Mouse (Mus musculus) urinary bladder, adult 2 months (tissue): ENCODE results near the gene Dcaf17. TPM values are rescaled to one million over a fixed set of nuclear protein-coding genes. Genes with fewer than 3 reads are reported as not detected.

ENCODE experiments used
- DNase-seq: peaks from one replicate; pipeline ENCODE4 v3.0.0; 2022; ENCODE audit warnings: low spot score
- polyA plus RNA-seq: library from polyadenylated mRNA; depleted of rRNA; stranded (reverse); fragments of >200 nt; gene quantifications from 2 replicates; pipeline ENCODE4 v1.2.3, GENCODE M21; 2012; rRNA removed

Dcaf17 gene
- 5.9 and 7.9 TPM in 2 replicates for polyA plus RNA-seq

DNA sequence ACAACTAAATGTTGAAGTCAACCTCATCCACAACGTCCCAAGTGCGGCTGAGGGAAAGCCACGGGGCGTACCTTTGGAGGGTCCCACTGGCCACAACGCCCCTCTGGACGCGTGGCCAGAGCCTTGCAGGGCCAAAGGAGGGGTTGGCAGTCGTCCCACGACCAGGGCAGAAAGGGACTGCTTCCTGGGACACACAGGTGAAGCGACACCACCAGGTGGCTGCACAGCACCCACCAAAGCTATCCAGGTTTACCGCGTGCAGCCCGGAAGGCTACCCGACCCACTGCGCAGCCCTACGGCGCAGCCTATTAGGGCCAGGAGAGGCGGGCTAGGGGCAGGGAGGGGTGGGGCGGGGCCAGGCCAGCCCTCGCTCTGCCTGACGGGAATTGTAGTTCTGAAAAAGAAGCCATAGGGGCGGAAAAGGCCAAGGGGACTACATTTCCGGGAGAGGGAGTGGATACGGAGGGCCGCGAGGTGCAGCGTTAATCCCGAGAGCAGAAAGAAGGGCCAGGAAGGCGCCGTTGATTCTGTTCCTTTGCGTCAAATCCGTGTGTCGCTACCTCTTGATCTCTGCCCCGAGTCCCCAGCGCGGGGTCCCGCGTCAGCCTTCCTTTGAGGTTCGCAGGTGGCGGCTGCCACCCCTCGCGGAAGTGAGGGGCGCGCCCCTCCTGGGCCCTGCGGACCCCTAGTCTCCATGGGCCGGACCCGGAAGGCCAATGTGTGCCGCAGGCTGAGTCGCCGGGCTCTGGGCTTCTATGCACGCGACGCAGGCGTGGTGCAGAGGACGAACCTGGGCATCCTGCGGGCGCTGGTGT lies at the start of gene Dcaf17, which contains the start of gene Mettl8:
TSS of gene Dcaf17 (plus strand) at position 29 of the 815 bp plus-strand sequence.
TSS of gene Mettl8 (minus strand) at position 284 of the 815 bp plus-strand sequence.
- peak; percentile 84 for DNase-seq

DNA sequence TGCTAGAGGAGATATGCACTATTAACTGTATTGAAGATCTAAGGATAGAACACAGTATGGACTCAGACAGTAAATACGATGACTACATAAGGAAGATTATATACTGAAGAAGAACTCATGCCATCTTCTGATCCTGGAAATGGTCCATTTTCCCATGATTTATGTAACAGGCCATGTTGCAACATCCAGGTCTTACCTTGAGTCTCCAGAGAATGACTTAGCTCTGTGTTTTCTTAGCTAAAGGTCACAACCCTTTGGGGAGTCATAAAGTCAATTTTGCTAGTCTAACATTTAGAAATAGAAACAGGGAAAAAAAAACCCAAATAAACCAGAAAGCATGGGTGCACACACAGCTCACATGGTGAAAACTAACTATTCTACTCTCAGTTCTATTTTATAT lies 43.3 kb upstream of the Dcaf17 start:
- no peak for DNase-seq

DNA sequence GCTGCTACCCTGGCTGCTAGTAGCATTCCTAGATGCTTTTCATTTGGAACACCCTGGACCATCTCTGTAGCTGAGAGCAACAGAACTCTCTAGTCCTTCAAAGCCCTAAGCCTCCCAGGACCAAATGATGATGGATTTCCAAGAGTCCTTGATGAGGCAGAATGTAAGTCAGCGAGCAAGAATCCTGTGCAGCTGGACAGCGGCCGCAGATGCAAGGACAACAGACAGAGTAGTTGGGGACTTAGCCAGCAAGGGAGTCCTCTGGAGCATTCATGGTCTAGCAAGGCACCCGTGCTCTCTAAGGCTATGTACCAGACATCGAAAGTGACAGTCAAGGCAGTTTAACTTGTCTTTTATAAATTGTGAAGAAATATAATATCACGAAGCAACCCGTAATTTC lies 41.6 kb upstream of the Dcaf17 start:
- DNase-seq, result no peak

DNA sequence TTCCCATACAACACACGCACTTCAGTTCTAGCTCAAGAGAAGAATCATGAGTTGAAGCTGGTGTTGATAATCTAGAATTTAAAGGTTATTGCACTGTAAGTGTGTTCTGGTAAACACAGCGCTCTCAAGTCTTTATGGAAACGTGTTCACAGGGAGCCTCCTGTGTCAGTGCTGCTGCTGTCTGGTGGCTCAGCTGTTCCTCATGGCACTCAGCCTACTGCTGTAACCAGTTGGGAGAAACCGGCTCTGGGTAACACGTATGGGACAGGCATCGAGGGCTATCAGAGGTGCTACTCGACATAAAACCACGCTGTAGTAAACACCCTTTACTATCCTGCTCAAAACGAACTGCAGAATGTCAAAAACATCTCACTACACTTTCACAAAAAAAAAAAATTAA lies 35.9 kb upstream of the Dcaf17 start:
- DNase-seq, result no peak

DNA sequence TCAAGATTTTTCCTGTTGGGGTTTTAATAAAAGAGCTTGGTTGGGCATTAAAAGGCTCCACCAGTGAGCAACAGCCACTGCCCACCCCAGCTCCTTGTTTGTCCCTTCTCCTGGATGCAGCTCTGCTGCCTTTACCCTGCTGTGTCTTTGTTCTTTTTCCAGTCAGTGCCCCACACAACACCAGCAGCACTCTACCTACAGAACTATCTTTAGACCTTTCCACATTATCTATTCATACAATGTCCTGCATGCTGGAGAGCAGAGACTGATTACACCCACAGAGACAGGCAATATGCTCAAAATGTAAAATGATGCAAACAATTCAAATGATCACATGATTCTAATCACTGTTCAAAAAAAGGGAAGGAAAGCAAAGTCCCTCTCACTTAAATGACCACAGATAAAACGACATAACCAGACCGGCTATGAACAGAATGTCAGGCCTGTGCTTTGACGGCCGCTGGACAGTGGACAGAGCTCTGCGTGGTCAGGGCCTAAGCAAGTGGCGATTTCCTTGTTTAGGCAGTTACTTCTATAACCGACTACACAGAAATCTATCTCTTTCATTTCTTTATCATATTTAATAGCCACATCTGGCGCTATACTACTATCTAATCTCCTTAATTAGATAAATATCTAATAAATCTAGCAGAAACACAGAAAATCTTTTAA lies 35.3 kb upstream of the Dcaf17 start:
- DNase-seq, result no peak

DNA sequence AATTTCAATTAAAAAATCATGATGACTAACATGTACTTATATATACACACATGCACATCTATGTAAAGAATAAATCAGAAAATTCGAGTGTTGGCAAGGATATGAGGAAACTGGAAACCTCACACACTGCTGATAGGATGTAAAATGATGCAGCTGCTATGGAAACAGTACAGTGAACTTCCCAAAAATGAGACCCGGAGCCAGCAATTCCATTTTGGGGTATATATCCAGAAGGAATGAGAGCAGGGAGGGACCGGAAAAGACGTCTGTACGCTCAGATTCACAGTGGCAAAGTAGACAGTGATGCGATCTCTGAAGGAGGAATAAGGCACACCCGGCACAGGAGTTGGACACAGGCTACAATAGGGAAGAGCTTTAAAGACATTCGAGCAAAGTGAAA lies 34.5 kb upstream of the Dcaf17 start:
- no peak for DNase-seq

DNA sequence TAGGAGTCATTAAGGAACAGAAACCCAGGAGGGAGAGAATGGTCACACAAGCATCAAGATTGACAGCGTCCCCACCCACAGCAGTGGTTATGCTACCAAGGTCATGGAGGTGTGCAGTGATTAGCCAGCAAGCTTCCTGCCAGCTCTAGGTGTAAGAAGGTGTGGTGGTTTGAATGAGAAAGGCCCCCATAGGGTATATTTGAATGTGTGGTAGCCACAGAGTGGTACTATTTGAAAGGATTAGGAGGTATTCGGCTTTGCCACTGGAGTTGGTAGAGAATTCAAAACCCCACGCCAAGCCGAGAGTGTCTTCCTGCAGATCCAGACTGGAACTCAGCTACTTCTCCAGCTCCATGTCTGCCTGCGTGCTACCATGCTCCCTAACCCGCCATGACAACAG lies 32.1 kb upstream of the Dcaf17 start:
- no peak for DNase-seq

DNA sequence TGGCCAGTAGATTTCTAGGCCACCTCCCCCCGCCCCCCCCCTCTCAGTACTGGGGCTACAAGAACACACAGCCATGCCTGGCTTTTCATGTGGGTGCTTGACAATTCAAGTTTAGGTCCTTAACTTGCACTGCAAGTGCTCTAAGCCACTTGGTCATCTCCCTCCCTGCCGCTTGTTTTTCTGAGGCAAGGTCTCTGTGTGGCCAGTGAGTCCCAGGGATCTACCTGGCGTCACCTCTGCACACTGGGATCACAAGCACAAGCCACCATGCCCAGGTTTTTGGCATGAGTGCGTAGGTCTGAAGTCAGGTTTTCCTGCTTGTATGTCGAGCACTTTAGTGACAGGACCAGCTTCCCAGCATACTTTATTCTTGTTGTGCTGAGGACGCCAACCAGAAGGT lies 31.1 kb upstream of the Dcaf17 start:
- no peak for DNase-seq

DNA sequence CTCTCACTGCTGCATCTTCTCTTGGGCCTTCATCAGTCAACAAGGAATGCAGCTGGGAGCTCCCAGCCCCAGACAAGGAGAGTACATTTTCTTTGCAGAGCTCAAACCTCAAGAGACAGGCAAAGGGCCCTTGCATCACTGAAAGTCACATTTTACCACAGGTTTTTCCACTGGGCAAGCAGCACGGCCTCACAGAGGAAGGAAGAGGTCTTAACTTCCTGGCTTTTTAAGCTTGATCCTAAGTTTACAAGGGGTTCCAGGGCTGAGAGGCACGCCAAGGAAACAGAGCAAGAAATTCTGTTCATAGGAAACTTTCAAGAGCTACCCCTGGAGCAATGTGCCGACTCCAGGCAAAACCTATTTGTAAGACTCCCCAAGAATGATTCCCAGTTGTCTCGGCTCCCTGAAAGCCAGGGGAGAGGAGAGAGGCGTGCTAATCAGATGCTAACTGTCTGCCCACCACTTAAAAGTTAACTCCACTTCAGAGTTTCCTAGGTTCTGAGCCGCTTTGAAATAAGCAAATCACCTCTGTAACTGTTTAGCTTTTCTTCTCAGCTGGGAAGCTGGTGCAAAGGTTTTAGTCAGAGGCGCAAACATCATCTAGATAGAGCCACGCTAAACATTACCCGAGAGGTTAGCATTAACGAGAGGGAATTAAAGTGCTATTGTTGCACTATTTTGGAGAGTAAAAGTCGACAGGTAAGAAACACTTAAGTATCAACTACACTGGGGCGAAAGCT lies 29.4 kb upstream of the Dcaf17 start:
- DNase-seq, result no peak

DNA sequence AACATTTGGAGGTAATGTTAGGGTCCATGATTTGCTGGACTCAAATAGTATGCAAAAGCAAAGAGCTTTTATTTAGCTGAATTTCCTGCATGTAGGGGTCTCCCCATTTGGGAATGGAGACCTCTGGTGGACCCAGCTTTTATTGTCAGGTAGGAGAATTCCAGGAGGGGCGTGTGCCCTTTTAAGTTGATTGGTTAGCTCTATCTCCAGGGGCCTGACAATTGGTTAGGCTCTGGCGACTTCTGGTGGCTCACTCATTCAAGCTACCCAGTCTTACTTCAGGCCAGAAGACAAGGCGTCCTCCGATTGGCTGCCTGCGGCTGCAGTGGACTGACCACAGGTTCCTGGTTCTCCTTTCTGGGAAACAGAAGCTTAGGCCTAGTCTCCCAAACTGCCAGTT lies 28.3 kb upstream of the Dcaf17 start:
- DNase-seq, result no peak

DNA sequence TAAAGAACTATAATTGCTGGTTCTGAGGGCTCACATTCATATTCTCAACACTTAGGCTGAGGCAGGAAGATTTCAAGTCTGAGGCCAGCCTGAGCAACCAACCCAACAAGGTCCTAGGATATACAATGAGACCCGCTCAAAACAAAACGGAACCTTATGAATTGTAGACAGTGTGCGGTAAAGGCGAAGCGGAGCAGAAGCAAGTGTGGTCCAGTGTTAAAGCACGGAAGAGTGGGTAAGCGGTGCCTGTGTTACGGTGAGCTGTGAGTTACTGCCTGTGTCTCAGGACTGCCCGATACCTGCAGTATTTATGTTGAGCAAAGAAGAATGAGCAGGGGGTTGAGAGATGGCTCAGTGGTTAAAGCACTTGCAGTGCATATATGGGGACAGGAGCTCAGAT lies 27.5 kb upstream of the Dcaf17 start:
- DNase-seq, result no peak

DNA sequence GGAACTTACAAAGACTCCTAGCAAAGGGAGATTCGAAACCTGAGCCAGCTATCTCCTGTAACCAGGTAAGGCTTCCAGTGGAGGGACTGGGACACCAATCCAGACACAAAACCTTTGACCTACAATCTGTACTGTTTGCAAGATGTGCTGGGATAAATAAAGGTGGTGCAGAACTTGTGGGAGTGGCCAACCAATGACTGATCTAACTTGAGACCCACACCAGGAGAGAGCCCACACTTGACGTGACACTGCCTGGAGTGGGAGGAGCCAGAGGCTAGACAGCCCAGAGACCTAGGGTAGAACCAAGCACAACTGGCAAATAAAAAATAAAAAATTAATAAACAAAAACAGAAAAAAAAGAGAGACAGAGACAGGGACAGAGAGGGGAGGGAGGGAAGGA lies 24.5 kb upstream of the Dcaf17 start:
- no peak for DNase-seq

DNA sequence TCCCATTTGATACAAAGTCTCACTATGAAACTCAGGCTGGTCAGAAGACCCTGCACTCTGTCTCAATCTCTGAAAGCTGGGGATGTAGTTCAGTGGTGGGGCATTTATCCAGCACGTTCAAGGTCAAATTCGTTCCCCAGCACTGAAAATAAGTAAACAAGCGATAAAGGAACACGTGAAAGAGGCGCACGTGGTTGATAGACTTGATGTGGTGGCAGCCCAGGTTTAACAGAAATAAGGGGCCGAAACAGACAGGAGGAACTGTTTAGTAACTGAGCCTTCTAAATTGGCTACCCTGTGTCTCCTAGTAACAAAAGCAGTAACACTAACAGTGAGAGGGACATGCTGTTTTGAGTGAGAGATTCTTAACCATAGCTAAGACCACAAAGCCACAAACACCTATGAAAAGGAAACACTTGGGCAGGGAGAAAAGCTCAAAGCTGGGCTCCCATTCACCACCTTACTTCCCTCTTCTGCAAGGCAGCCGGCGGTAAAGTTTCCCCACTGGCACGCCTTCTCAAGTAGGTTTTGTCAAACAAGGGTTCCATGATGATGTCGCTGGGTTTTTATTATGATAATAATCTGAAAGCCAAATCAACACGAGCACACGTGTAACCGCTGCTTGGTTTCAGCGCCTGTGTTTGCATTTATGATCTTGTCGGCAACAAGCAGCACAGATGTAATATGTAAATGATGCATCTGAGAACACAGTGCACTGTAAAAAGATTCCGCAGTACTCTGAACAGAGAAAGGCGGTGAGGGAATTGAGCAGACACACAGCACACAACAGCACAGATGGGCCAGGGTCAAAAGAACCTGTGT lies 22.9 kb upstream of the Dcaf17 start:
- DNase-seq, result no peak

DNA sequence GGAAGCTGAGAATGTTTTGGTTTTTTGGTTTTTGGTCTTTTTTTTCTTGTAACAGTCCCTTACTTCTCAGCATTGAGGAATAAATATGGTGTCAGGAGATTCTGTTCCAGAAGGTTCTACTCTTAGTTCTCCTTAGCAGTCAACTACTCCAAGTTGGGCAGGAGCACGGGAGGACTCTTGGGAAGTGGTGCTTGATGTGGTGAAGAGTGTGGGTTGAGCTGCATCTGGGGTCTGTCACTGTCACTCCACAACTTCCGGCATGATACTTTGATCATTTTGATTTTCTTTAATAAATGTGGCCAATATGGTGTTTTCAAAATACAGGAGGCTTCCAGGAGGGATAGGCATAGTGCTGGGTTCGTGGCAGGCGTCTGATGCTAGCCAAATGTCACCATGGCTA lies 22.1 kb upstream of the Dcaf17 start:
- DNase-seq, result no peak

DNA sequence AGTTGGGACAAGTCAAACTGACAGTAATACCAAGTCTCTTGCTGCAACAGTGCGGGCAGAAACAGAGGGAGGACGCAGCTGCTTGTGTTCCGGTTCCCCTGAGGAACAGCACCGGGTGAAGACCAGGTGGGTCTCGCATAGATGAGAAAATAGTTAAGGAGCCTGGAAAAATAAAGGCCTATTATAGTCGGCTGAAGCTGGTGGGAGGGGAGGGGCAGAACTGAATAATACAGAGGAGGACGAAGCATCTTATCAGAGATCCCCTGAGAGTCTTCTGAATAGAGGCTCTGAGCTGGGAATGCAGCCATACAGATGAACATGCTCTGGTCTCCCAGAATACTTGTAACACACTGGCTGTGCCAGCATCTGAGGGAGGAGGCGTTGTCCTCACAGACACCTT lies 21.1 kb upstream of the Dcaf17 start:
- no peak for DNase-seq

DNA sequence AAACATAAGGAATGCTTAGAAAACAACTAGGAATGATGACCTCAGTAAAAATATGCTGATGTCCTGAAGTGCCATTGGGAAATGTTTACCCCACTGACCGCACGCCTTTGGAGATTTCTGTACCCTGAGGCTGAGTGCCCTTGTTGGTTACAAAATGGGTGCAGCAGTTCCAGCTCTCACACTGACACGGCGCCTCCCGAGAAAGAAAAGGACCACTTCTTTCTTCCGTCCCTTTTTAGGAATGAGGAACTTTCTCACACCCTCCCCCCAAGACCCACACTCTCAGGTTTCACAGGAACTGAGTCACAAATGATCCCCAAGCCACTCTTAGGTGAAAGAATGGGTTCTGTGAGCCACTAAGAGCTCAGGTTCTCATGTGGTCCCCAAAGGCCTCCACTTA lies 17.7 kb upstream of the Dcaf17 start:
- no peak for DNase-seq

DNA sequence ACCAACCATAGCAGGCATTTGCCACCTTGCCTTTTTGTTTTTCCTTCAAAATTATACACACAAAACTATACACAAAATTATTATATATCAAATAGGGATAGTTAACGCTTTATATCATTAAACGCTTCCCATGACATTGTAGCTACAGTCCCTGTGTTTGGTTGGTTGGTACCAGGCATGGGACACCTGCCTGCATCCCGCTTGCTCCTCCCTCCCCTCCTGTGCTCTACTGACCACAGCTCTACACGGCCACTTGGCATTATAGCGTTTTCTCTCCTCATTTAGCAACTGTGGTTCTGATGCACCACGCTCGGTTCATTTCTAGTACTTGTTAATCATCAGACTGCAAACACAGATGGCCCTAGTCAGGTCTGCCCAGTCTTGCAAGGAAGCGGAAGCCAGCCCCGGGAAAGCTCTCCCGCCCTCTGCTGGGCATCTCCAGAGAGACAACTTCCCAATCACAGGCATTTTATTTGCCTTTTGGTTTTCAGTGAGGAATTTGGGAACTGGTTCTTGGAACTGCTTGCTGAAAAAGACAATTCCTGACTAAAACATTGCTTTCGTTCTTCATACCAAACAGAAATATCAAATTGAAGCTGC lies 15.5 kb upstream of the Dcaf17 start:
- peak; percentile 50 for DNase-seq

DNA sequence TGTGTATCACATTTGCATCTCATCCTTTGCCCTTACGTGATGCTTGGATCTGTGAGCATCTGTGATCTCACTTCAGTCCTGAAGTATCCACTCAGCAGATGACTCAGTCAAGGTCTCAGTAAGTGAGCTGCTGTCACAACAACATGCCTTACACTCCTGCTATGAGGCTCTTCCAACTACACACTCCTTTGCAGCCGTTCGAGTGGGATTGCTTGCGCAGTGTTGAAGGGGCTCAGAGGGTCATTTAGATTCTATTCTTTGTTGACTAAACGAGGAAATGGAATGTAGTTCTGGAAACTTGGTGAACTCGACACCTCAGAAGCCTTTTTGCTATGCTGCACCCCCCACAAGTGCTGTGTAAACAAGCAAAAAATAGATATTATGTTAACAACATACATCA lies 9.0 kb upstream of the Dcaf17 start:
- no peak for DNase-seq

DNA sequence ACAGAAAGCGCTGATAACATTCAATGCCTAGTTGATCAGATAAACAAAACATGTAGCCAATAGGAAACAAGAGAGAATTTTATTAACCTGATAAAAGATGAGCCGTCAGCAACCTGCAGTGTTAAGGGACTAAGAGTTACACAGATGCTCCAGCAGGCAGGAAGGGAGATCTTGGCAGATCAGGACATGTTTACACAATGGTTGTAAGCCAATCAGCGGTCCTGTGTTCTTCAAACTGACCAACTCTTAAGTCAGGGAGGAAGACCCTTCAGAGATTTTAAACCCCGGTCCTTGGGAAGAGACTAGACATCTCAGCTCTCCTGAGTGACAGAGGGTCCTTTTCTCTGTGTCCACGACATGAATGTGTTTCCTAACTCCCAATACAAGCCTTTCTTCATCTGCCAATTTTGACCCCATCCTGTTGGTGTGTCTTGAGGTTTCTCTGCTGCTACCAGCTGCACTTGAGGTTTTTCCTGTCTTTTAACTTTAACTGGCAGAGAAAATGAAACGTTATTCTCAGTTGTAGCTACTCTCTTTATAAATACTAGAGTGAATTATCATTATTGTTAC lies 8.3 kb upstream of the Dcaf17 start:
- DNase-seq, result no peak

DNA sequence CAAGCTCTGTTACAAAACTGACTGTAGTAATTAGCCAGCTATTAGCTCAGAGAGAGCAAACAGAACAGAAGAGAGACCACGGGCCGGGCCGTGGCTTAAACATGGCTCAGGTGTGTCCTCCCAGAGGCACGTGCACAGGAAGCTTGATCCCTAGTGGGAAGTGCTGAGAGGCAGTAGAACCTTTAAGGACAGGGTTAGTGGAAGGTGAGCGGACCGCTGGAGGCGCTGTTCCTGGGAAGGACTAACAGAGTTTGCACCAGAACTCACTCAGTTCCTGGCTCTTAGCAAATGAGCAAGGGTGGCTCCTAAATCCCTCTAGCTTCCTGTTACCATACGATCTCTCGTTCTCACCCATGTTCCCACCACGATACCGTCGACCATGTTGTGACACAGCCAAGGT lies 6.2 kb upstream of the Dcaf17 start:
- DNase-seq, result no peak

DNA sequence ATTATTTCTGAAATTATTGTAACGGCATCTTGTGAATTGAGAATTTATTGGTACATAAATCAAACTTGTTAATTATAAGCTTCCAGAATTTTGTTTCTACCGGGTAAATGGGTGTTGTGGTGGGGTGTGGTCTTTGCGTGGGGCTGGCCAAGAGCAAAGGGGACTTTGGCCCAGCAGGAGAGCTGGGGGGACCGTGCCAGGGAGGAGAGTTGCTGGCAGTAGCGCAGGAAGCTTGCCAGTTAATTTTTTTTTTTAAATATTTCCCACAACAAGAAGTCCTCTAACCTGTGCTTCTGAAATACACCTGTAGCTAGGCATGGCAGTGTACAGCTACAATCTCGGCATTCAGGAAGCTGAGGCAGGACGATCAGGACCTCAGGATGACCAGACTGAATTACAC lies 4.6 kb upstream of the Dcaf17 start:
- no peak for DNase-seq
